Mouse (Mus musculus) CD8-positive naive resting alpha-beta T cell, adult 2 months (primary cell): ENCODE data around the gene Olfr632.
"Not testable (repeated sequence)": the region's sequence is repeated elsewhere in the genome, so short reads cannot be mapped to it uniquely, and the experiment has no call there.

Experiments used
- DNase-seq, 2 experiments: peaks; one replicate each; pipeline ENCODE4 v3.0.0; 2022; ENCODE audit warnings: low read depth in 2 of 2, low spot score in 2 of 2

Gene Olfr632

DNA sequence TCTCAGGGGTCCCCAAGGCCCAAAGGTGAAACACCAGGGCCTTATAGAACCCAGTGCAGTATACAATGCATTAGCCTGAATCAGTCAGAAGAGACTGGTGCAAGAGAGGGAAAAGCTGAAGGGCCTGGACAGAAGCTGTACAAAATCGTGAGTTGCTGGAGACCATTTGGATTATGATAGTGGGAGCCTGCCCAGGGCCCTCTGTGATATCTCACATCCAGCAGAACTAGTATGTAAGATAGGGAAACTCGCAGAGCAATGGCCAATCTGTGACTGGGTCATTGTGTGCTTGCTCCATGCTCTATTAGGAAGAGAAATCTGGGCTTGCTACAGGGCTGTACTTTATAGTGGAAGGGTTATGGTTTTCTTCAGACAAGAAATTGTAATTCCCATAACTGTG lies at the start of gene Olfr632:
TSS of gene Olfr632 (plus strand) at position 84 of the 400 bp plus-strand sequence.
- no peak for DNase-seq

DNA sequence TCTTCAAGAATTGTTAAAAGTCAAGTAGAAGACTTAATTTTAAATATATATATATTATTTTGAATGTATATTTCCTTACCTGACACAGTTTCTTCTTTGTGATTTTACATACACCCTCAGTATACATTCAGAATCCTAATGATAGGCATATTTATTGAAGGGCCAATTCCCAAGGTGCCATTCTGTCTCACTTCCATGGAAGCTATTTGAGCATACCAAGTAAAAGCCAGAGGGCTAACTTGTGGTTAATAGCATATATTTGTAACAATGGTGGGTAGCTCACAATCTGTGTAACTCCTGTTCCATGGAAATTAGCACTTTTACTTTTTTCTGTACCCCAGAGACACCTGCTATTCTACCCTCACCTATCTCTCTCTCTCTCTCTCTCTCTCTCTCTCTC lies 48.0 kb upstream of the Olfr632 start, which contains the start of gene Olfr66:
TSS of gene Olfr66 (minus strand) at position 101 of the 400 bp plus-strand sequence.
- DNase-seq, result no peak

DNA sequence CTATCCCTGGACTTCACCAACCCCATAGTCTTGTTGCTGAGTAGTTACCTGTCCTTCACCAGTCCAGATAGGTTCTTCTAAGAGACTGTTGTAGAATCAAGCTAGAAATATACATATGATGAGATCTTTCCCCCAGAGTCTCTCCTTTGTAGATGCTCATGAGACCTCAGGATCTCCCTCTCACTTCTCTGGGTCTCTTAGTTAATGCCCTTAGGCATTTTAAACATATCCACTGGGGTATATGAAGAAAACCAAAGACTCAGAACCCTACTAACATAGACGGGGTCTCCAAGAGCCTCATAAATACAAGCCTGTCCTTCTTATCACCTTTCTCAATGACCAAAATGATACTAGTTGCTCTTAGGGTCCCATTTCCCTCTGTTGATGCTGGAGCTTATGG lies 39.8 kb upstream of the Olfr632 start, which contains the start of gene Olfr64:
TSS of gene Olfr64 (minus strand) at position 101 of the 400 bp plus-strand sequence.
- no peak for DNase-seq

DNA sequence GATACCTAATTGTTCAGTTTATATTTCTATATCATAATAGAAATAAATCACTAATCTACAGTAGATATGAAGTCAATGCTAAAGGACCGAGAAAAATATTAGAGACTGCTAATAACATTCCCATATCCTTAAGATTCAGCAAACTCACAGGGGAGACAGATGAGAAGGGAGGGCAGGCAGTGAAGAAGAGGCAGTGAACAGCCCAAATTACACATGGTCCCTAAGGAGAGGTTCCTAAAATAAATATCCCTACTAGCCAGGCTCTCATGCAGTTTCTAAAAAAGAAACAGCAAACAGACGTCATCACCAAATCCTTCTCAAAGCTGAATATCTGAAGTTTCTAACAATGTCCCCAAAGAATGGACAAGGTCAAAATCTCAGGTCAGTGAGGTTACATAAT lies 31.0 kb upstream of the Olfr632 start, which contains the start of gene Olfr65:
TSS of gene Olfr65 (plus strand) at position 301 of the 400 bp plus-strand sequence.
- no peak for DNase-seq

DNA sequence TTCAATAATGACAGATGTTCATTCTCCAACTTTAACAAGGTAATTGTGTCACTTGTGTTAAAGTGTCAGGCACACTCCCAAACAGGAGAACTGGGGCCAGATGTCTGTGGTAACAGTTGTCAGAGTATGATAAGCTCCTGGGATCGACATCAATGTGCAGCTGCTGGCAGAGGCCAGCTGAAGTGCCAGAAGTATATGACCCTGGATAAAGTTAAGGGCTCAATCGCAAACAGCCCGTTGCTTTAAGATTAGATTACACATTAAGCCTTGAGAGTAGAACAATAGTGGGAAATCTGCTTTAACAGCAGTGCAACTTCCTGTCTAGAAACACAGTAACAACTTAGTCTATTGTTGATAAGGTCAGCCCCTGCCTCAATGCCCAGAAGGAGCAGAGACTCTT lies 24.1 kb upstream of the Olfr632 start:
- no peak for DNase-seq

DNA sequence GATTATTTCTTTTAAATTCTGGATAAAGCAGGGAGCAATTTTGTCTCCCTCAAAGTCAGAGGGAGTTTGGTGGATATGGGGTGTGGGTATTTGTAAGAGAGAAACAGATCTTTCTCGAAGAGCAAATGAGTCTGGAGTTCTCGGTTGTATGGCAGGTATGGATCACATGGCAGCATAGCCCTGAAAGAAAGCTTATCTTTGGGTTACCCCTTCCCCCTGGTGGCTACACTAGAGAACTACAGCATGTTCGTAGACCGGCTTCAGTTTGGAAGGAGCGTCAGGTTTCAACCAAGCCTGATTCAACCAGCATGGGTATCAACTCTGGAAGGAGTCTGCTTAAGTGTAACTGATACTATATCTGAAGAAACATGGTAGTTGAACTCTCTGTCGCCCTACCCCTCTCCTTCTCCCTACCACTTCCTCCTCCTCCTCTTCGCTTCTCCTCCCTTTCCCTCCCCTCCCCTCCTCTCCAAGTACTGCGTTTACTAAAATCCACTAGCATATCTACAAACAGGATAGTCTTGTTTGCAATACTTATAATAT lies 21.1 kb upstream of the Olfr632 start:
- no peak for DNase-seq

DNA sequence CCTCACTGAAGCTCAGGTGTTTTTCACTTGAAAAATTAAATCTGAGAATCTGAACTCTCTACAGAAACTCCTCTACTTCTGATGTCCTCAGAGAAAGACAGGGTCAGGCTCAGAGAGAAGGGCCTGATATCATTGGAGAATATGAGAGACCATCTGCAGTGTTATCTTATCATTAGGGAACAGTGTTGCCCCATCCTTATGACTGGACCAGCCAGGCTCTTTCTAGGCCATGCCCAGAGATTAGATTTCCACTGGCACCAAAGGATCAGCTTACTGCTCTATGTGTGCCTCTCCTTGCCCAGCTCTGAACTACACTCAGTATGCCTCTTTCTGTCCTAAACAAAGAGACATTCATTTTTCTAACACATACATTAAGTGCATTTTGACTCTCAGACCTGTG lies 18.8 kb upstream of the Olfr632 start:
- no peak for DNase-seq

DNA sequence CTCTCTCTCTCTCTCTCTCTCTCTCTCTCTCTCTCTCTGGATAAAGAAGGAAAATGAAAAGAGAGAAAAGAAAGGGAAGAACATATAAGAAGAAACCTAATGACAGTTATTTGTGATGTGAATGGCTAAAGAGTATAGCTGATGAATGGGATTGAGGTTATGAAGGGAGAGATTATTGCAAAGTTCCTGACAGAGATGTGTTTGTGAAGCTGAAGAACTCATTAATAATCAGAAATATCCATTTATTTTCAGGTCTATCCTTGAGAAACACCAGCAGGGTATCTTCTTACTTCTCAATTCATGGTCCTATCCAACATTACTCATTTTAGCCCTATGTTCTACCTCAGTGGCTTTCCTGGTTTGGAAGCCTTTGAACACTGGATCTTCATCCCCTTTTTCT lies 5.6 kb upstream of the Olfr632 start, which contains the start of gene Olfr631:
TSS of gene Olfr631 (plus strand) at position 301 of the 400 bp plus-strand sequence.
- no peak for DNase-seq

DNA sequence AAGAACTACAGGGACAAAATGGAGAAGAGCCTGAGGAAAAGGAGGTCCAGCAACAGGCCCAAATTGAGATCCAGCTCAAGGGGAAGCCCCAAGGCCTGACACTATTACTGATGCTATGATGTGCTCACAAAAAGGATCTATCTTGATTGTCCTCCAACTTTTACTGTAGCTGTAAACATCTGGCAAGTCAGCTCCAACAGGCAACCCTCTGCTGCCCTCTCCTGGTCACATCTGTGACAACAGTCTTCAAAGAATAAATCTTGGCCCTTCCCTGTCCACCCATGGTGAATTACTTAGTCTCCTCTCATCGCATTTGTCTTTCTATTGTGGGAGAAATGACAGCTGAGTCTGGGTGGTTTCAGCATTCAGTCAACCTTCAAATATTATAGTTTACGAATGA lies 8.6 kb downstream of the Olfr632 start:
- DNase-seq, result peak in 1 of 2 experiments; percentile 14

DNA sequence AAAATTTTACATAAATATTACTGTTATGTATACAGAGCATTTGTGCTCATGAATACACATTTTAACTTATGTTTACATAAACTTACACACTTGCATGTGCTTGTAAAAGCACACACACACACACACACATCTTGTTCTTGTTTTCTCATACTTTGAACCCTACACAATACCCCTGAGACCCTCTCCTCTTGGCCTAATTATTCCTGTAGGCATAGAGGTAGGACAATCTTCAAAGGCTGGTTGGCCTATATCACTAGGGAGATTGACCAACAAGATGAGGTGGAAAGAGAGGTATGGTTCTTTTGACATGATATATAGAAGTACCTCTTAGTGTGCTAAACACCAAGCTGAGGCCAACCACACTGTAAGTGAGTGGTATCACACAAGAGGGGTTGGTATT lies 10.0 kb downstream of the Olfr632 start, which contains the start of gene Olfr633:
TSS of gene Olfr633 (plus strand) at position 301 of the 400 bp plus-strand sequence.
- no peak for DNase-seq

DNA sequence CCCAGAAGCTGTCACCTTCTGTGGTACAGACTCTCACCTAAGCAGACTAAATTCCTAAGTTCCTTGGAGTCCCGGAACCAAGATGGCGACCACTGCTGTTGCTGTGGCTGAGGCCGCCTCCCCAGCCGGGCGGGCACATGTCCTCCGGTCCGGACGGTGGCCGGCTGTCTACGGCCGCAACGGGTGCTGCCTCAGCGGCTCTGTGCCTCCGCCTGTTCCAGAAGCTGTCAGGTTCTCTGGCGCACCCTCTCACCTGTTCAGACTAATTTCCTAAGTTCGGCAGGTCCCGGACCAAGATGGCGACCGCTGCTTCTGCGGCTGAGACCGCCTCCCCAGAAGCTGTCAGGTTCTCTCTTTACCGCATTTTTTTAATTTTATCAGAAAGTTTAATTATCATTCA lies 32.7 kb downstream of the Olfr632 start:
- not testable (repeated sequence) for DNase-seq

DNA sequence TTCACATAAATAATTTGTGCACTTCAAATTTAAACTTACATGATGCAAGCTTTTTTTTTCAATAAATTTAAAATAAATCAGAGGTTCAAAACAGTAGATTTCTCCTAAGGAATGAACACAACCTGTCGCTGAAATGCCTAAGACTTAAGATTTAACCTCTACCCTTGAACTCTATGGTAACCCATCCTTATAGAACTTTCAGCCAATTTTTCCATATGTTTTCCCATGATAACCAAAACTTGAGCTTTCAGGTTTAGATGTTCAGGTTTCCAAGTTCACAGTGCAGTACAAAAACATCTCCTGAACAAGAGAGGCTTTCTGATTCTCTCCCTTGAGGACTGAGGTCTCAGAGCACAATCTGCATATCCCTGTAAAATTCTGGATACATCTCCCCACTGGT lies 36.7 kb downstream of the Olfr632 start, which contains the start of gene Olfr635:
TSS of gene Olfr635 (plus strand) at position 301 of the 400 bp plus-strand sequence.
- no peak for DNase-seq

DNA sequence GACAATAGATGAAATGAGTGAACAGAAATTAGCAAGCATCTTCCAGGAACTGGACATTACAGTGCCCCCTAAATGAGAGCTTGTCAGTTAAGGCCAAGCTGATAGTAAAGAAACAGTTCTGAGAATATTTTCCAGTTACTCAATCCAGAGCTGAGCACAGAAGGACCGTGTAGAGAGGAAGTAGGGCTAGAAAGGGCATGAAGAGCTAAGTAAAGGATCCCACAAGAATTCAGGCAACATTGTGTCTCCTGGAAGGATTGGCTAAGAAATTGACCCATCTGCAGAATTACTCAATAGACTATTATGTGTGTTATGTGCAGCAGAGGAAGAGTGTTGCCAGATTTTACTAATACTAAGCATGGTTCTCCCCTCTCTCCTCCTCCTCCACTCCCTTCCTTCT lies 37.6 kb downstream of the Olfr632 start:
- DNase-seq, result no peak
